Mouse (Mus musculus) kidney, adult 18-20 months (tissue): Measurements from ENCODE around the gene Ccdc85b.

Experiments used
- DNase-seq: peaks from one replicate; pipeline ENCODE4 v3.0.0; 2021

The Ccdc85b gene

DNA sequence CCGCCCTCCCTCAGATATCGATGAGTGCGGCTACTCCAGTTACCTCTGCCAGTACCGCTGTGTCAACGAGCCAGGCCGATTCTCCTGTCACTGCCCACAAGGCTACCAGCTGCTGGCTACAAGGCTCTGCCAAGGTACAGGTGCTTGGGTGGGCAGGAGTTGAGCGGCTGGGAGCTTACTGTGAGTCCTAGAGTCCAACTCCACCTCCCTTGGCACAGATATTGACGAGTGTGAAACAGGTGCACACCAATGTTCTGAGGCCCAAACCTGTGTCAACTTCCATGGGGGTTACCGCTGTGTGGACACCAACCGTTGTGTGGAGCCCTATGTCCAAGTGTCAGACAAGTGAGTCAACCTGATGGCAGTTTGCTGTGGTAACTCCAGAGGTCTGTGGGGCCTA is 22.3 kb upstream of the Ccdc85b start:
- DNase-seq: no peak

DNA sequence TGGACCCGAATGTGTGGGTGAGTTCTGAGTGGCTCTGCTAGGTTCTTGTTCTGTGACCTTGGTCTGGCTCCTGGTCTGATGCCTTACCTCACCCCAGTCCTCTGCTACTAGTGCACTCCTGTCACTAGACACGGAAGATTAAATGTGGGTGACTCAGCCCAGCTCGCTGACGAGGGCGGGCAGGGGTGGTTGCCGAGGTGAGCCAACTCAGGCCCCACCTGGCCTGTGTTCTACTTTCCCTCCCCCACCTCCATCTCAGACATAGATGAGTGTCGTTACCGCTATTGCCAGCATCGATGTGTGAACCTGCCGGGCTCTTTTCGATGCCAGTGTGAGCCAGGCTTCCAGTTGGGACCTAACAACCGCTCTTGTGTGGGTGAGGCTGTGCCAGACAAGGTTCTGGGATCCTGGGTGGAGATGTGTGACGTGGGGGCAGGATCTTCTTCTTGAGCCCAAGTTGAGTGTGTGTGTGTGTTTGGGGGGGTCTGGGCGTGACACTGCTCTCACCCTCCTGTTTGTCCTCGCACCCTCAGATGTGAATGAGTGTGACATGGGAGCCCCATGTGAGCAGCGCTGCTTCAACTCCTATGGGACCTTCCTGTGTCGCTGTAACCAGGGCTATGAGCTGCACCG is 20.1 kb upstream of the Ccdc85b start:
- no peak for DNase-seq

DNA sequence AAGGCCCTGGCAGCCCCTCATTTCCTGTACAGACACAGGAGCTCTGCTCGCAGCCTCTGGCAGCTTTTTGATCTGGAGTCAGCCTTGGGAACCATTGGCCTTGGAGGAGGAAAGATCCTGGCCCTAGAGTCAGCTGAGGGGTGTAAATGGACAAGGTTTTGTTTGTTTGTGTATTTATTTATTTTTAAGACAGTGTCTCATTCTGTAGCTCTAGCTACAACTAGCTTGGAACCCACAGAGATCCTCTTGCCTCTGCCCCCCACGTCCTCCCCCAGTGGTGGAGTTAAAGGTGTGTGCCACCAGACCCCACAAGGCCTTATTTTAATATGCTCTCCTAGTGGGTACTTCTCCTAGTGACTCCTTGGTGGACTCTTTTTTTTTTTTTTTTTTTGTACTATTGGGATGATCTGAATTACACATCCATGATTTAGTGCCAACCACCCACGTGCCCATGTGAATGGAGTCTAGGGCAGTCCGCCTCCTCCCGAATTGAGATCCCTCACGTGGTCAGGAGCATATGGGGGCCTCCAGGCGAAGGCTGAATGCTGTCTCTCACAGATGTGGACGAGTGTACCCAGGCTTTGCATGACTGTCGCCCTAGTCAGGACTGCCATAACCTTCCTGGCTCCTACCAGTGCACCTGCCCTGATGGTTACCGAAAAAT is 19.4 kb upstream of the Ccdc85b start:
- DNase-seq: no peak

DNA sequence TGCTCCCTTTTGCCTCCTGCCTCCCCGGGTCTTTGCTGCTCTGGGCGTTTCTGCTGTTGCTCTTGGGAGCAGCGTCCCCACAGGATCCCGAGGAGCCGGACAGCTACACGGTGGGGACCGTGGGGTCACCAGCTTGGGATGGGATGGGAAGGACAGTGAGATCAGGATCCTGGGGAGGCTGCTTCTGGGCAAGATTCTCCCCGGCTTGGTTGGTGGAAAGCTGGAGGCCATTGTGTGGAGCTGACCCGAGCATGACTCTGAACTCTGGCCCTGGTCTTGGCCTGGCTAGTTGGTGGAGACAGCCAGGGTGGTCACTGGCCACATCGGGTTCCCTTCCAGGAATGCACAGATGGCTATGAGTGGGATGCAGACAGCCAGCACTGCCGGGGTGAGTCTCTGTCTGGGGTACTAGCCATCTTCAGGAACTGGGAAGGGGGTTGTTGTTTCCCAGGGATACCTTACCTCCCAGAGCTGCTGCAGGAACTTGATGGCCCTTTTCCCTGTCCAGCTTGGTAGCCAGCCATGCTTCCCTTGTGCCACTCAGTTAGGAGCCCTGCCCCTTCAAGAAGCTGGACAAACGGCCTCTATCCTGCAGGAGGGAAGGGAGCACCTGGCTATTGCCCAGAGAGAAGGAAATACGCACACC is 17.5 kb upstream of the Ccdc85b start:
- DNase-seq: no peak

DNA sequence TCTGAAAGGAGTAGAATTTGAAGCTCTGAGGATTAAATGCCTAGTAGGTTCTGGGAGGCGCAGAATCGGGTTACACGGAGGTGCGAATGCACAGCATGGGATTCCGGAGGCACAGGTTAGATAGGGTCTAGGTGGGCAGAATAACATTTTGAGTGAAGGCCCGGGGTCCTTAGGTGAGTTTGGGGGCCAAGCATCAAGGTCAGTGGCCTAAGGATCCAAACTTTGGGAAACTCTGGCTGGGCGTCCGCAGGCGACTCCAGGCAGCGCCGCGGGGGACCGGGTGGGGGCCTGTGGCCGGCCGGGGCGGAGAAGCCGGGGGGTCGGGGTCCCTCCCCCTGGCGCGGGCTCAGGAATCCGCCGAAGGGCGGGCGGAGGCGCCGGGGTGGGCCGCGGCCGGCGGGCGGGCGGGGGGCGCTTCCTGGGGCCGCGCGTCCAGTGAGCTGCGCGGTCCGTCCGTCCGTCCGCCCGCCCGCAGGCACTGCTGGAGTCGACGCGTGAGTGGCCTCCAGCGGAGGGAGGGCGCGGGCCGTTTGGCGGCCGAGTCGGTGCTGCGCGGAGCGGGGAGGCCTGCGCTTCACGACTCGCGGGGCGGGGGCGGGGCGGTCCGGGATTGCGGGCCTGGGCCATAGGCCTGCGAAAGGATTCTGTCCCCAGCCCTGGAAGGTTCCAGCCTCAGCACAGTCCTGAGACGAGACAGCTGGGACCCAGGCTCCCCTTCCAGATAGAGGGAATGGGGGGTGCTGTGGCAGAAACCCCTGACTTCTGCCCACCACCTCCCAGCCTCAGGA is 16.8 kb upstream of the Ccdc85b start:
- peak; percentile 32 for DNase-seq

DNA sequence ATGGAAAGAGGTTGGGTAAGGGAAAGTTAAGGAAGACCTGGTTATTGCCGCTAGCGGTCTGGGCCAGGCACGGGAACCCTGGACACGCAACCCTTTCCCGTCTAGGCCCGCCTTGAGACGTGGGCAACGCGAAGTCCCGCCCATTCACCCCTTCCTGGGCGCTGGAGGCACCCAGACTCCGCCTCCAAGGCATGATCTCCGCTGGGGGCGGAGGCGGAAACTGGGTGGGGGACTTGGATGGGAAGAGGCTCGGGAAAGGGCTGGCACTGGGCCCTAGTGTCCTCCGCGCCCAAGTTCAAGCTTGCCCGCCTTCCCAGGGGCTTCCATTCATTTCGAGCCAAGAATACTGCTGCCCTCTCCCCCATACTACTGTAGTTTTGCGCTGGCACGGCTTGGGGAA is 16.0 kb upstream of the Ccdc85b start, which contains the start of gene Efemp2:
Gene Efemp2 (plus strand): TSS at position 235 of the 400 bp plus-strand sequence.
- peak; percentile 79 for DNase-seq

DNA sequence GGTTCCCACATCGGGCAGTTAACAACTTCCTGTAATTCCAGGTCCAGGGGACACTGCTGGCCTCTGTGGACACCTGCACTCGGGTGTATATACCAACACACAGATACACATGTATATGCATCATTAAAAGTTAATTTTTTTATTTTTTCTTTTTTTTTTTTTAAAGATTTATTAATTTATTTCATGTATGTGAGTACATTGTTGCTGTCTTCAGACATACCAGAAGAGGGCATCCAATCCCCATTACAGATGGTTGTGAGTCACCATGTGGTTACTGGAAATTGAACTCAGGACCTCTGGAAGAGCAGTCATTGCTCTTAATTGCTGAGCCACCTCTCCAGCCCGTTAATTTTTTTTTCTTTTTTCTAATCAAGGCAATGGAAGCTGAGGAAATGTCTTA is 15.2 kb upstream of the Ccdc85b start:
- no peak for DNase-seq

DNA sequence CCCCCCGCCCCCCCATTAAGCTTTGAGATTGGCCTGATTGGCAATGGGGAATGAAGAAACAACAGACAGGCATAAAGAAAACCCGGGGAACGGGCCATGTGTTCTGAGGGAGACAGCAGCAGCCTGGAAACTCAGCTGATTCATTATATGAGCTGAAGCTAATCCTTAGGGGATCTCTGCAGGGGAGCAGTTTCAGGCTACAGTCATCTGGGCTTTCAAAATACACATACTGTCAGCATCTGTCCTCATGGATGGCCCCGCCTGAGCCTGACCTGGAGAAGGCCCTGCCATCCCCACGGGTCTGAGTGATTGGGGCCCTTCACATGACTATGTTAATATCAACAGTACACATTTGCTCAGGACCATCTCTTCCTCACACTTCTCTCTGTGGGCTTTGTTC is 14.2 kb upstream of the Ccdc85b start:
- no peak for DNase-seq

DNA sequence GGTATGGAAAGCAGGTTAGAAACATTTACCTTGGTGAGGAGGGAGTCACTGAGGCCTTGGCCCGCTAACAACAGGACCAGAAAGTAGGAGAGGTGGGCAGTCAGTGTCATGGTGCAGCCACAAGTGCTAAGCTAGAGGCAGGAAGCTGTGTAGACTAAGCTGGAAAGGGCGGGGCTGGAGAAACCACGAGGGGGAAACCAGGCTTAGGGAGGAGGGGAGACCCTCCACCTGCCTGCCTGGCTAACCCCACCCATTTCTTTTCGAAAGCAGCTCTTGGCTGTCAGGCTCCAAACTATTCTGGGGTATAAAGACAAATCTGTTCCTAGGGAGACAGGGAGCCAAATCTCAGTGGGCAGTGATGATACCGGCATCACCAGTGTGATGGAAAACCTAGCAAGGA is 10.7 kb upstream of the Ccdc85b start, which contains the start of gene Ctsw:
Gene Ctsw (minus strand): TSS at position 134 of the 400 bp plus-strand sequence.
- no peak for DNase-seq

DNA sequence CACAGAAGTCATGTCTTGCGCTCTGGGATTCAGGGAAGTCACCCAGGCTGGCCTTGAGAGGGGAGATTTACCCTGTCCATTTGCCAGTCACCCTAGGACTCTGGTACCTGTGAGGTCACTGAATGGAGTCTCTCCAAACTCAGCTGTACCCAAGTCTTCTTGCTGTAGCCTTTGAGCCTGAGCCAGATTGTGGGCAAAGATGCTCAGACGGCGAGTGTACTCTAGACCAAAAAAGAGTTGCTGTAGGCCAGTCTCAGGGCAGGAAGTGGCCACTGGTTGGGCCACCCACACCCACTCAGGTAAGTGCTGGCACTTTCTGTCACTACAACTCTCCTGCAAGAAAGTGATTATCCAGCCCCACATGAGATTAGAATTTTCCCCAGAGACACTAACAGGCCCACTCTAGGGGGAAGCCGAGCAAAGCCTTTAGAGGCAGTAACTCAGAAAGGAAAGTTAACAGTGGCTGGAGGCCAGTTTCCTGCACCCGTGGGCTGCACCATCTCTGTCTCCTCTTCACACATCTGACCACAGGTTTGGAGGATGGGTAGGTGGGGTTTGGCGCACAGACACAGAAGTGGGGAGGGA is 9.3 kb upstream of the Ccdc85b start:
- no peak for DNase-seq

DNA sequence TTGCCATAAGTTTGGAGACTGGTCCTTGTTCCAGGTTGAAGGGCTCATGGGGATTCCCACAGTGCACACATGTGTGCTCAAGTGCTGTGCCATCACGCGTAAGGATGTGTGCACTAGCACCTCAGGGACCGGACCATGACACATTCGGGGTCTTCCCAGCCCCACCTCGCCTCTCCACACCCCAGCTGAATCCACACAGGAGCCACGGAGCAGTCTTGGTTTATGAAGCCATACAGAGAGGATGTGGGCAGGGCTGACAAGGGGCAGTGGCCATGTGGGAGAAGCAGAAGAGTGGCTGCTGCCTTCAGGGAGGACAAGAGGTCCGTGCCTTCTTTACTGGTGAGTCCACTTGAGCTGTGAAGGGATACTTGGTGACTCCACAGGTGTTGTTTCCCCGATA is 7.3 kb upstream of the Ccdc85b start:
- no peak for DNase-seq

DNA sequence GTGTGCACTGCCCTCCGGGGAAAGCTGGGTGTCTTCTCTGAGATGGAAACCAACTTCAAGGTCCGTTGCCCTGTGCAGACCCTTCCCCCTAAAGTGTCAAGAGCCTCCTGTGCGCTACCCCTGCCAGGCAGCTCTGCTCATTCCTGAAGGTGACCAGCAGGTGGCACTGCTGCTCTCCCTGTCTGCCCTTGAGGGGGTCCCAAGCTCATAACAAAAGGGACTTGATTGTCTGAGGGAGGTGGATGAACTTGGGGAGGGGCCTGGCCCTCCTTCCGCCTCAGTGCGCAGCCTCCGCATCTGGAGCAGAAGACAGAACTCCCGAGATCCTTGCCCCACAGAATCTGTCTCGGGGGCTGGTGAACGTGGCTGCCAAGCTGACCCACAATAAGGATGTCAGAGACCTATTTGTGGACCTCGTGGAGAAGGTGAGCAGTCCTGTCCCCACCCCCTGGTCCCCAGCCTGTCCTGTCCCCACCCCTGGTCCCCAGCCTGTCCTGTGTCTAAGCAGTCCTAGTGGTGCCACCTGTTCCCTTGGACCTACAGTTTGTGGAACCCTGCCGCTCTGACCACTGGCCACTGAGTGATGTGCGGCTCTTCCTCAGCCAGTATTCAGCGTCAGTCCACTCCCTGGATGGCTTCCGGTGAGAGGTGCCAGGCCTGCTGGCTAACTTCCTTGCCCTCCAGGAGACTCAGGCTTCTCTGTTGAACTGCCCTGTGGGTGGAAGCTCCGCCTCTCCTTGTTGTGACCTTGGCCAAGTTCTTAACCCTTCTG is 6.3 kb upstream of the Ccdc85b start:
- DNase-seq: peak; percentile 49

DNA sequence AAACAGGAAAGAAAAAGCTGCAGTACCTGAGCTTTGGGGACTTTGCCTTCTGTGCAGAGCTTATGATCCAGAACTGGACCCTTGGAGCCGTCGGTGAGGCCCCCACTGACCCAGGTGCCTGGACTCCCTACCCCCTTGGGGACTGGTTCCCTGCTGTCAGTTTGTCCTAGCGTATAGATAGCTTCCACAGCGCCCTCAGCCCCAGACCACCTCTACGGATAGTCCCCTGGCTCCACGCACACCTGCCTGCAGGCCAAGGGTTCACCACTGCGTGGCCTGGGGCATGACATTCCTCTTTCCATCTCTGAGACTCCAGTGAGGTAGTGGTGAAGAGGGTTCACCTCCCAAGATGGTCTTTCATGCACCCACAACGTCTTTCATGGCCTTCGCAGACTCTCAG is 5.5 kb upstream of the Ccdc85b start:
- no peak for DNase-seq

DNA sequence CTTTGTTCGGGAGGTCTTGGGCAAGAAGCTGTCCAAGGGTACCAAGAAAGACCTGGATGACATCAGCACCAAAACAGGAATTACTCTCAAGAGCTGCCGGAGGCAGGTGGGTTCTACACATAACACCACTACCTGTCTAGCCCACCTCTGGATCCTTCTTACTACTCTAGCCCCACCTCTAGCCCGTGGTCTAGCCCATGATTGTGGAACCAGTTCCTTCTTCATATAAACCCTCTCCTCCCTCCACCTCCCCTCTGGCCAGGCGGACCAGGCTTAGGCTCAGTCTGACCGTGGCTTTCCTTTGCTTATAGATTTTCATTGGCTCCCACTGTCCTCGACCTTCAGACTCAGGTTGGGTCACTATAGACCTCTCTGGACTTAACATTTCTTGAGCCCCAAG is 3.7 kb upstream of the Ccdc85b start:
- DNase-seq: no peak

DNA sequence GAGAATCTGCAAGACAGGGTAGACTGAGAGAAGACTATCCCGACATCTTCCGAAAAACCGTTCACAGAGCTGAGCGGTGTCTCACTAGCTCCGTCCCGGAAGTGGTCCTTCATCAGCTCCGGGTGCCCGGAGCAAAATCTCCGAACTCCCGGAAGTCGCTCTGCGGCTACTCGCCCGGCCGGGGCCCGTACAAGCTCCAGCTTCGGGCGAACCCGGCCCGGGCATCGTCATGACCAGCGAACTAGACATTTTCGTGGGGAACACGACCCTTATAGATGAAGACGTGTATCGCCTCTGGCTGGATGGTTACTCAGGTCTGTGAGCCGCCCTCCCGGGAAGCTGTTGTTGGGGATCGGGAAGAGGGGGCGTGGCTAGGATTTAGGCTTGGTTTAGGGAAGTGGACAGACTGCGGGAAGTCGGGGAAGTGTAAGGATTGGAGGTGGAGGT is 2.8 kb upstream of the Ccdc85b start, which contains the start of gene Fibp:
Gene Fibp (plus strand): TSS at position 151 of the 447 bp plus-strand sequence.
- DNase-seq: peak; percentile 92

DNA sequence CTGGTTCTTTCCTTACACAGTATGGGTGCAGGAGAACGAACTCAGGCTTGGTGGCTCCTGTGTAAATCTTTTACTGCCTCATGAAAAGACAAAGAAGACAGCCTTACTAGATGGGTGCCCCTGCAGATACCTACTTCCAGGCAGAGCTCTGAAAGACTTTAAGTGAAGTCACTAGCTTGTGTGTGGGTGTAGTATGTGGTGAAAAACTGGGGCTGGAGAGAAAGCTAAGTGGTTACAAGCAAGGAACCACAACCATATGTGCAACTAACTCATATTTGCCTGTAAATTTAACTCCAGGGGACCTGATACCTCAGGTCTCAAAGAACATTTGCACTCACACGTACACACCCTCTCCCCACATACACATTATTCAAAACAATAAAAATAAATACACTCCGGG is 2.2 kb upstream of the Ccdc85b start:
- no peak for DNase-seq

DNA sequence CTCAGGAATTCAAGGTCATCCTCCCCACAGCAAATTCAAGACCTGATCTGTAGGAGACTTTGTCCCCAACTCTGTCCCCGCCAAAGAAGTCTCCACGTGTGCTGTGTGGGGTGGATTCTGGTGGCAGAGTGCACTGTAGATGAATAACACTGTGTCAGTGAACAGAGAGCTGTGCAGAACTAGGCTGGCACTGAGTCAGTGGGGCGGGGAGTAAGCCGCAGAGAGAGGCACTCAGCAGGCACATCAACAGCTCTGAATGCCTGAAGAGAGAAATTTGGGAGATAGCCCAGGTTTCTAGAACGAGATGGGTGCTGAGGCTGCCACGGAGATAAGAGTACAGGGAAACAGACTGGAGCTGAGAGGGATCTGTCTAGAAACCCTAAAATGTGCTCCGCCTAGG is 1.3 kb upstream of the Ccdc85b start:
- DNase-seq: no peak

DNA sequence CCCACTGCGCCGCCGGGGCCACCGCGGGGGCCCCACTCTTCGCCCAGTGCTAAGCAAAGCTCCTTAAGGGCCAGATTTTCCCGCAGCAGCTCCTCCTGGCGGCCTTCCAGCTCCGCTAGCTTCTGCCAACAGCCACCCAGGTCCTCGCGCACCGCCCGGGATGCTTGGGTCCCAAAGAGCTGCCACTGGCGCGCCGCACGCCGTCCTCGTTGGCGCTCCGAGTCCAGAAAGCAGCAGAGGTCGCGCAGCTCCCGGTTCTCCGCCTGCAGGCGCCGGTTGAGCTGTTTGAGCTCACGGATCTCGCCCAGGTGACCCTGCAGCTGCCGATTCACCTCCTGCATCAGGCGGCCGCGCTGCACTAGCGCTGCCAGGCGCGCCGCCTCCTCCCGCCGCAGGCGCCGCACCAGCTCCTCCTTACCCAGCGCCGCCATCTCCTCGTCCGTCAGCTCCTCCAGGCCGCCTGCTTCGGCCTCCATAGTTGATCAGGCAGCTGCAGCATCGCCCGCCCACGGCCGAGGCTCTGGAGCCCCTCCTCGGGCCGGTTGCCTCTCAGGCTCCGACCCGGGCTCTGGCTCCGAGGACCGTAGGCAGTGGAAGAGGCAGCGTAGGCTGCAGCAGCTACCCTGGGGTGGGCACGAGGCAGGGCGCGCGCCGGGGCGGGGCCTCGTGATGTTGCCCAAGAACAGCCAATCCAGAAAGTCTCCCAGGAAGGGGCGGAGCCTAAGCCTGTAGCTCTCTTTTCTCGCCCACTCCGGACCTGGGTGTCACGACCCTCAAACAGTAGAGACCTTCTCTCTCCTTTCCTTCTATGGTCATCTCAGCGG is 560 bp downstream of the Ccdc85b start:
- peak; percentile 97 for DNase-seq

DNA sequence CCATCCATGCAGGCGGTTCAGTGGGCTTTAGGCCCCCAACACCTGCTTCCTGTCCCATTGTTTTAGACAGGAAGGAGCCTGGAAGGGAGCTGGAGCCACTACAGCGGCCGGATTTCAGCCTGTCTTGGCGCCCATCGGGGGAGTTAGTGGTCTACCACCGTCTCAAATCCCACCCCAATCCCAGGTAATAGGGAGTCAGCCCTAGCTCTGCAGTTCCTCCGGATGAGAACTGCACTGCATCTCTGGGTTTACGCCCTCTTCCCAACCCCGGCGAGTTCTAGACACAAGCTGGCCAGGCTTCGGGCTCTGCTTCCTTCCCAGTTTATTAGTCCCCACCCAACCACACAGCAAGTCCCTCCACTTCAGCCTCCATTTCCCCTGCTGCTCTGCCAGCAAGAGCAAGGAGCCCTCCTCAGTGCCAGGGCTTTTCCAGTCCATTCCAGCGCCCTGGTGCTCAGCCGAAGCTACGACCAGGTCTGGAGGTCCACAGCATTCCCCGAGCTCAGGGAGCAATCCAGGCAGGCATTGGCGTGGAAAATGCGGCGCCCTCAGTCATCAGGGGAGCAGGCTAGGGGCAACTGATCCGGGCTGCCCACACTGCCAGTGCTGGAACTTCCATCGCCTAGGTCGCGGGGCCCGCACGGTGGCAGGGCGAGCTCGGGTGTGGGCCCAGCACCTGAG is 1.3 kb downstream of the Ccdc85b start:
- peak; percentile 45 for DNase-seq

DNA sequence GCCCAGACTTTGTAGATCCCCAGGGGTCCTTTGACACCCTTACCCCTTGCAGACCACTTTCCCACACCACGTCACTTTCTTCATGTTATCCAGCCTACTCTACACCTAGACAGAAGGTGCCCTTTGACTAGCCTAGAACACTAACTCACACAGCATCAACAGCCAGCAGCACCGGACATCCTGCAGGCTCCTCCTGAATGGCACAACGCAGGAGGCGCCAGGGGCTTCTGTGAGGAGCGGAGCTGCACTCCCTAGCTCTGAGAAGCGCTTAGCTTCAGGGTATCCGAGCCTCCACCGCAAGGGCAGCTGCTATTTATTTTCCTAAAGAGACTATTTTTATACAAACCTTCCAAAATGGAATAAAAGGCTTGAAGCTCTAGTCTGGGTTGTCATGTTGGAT is 2.1 kb downstream of the Ccdc85b start:
- no peak for DNase-seq

DNA sequence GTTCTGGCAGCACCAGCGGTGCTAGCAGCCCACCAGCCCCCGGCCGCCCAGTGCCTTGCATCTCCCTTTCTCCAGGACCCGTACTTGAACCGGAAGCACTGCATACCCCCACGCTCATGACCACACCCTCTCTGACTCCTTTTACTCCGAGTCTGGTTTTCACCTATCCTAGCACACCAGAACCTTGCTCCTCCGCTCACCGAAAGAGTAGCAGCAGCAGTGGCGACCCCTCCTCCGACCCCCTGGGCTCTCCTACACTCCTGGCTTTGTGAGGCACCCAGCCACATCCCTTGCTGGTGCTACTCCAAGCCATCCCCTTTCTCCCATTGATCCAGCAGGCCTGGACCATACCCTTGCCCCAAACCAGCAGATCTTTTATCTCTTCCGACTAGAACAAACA is 2.7 kb downstream of the Ccdc85b start:
- DNase-seq: no peak
